Mouse (Mus musculus): ENCODE measurements around the gene 4931406P16Rik. TPM values are rescaled to one million over a fixed set of nuclear protein-coding genes. Genes with fewer than 3 reads are reported as not detected.

The 4931406P16Rik gene
- polyA plus RNA-seq, 1 experiment from 2014 or later = 45.7 TPM

- WGBS = 95% methylated on average over 7 of the region's 7 CpGs
- Histone ChIP-seq H3K27ac (ENCODE audit: low read depth, low read length) (no peak within 1 kb of the TSS), H3K36me3 (ENCODE audit: control insufficient read depth, insufficient read depth, low read length) (peaks cover 56% of the 10 kb centered on the region), H3K4me1 (ENCODE audit: control insufficient read depth, insufficient read depth, low read length) (no peaks in the 10 kb centered on the region), H3K27me3 (ENCODE audit: control insufficient read depth, insufficient read depth, low read length) (no peaks in the 10 kb centered on the region), H3K9me3 (ENCODE audit: control insufficient read depth, low read length) (no peaks in the 10 kb centered on the region), H3K9ac (ENCODE audit: low read depth, low read length) (no peak within 1 kb of the TSS), H3K4me2 (replicated peaks; ENCODE audit: low read depth, low read length) (no peak within 1 kb of the TSS), H3K4me3 (ENCODE audit: low read length) (no peak within 1 kb of the TSS)
- no peak for ATAC-seq (ENCODE audit: low FRiP score, low TSS enrichment)
Observed at GRCm38 (mm10) chr7:34250738-34251137, 62.6 kb downstream of the 4931406P16Rik start, which contains the start of gene Gm6096. Gm6096 (plus strand) TSS chr7:34251038.

GRCm38 (mm10) chr7:34246870-34247499 lies 66.4 kb downstream of the 4931406P16Rik start:
- Histone ChIP-seq H3K4me1 (ENCODE audit: control insufficient read depth, insufficient read depth, low read length) (no peaks in the 10 kb centered on the region), H3K36me3 (ENCODE audit: control insufficient read depth, insufficient read depth, low read length) (peaks cover 49% of the 10 kb centered on the region), H3K27ac (ENCODE audit: low read depth, low read length) (no peak overlapping the region), H3K9me3 (ENCODE audit: control insufficient read depth, low read length) (no peaks in the 10 kb centered on the region), H3K9ac (ENCODE audit: low read depth, low read length) (no peak overlapping the region), H3K27me3 (ENCODE audit: control insufficient read depth, insufficient read depth, low read length) (no peaks in the 10 kb centered on the region), H3K4me2 (replicated peaks; ENCODE audit: low read depth, low read length) (no peak overlapping the region), H3K4me3 (ENCODE audit: low read length) (no peak overlapping the region)
- no peak for ATAC-seq (ENCODE audit: low FRiP score, low TSS enrichment)
- 83% methylated on average over 3 of the region's 3 CpGs for WGBS

- no peaks in the 10 kb centered on the region for H3K4me1 ChIP-seq (ENCODE audit: control insufficient read depth, insufficient read depth, low read length)
- no peak for ATAC-seq (ENCODE audit: low FRiP score, low TSS enrichment)
- WGBS = 95% methylated on average over 11 of the region's 11 CpGs
- H3K9ac ChIP-seq (ENCODE audit: low read depth, low read length) = no peak overlapping the region
- H3K27me3 ChIP-seq (ENCODE audit: control insufficient read depth, insufficient read depth, low read length) = no peaks in the 10 kb centered on the region
- H3K4me2 ChIP-seq (replicated peaks; ENCODE audit: low read depth, low read length) = no peak overlapping the region
- H3K4me3 ChIP-seq (ENCODE audit: low read length) = no peak overlapping the region
- peaks cover 66% of the 10 kb centered on the region for H3K36me3 ChIP-seq (ENCODE audit: control insufficient read depth, insufficient read depth, low read length)
- H3K9me3 ChIP-seq (ENCODE audit: control insufficient read depth, low read length) = no peaks in the 10 kb centered on the region
- H3K27ac ChIP-seq (ENCODE audit: low read depth, low read length) = no peak overlapping the region
Observed at GRCm38 (mm10) chr7:34242176-34242575, 71.2 kb downstream of the 4931406P16Rik start.

GRCm38 (mm10) chr7:34238086-34238485 lies 75.3 kb downstream of the 4931406P16Rik start:
- WGBS = 89% methylated on average over 5 of the region's 5 CpGs
- Histone ChIP-seq H3K27me3 (ENCODE audit: control insufficient read depth, insufficient read depth, low read length) (no peaks in the 10 kb centered on the region), H3K9me3 (ENCODE audit: control insufficient read depth, low read length) (no peaks in the 10 kb centered on the region), H3K4me2 (replicated peaks; ENCODE audit: low read depth, low read length) (no peak overlapping the region), H3K27ac (ENCODE audit: low read depth, low read length) (no peak overlapping the region), H3K4me1 (ENCODE audit: control insufficient read depth, insufficient read depth, low read length) (peaks cover 6% of the 10 kb centered on the region; the same call in 1 of the 2 replicates), H3K36me3 (ENCODE audit: control insufficient read depth, insufficient read depth, low read length) (peaks cover 54% of the 10 kb centered on the region), H3K4me3 (ENCODE audit: low read length) (no peak overlapping the region), H3K9ac (ENCODE audit: low read depth, low read length) (no peak overlapping the region)
- ATAC-seq (ENCODE audit: low FRiP score, low TSS enrichment) = no peak

GRCm38 (mm10) chr7:34235602-34236001 lies 77.7 kb downstream of the 4931406P16Rik start:
- H3K36me3 ChIP-seq (ENCODE audit: control insufficient read depth, insufficient read depth, low read length) = peaks cover 41% of the 10 kb centered on the region
- H3K9ac ChIP-seq (ENCODE audit: low read depth, low read length) = no peak overlapping the region
- ATAC-seq (ENCODE audit: low FRiP score, low TSS enrichment) = no peak
- H3K4me1 ChIP-seq (ENCODE audit: control insufficient read depth, insufficient read depth, low read length) = peaks cover 6% of the 10 kb centered on the region; the same call in 1 of the 2 replicates
- no peak overlapping the region for H3K4me3 ChIP-seq (ENCODE audit: low read length)
- H3K27ac ChIP-seq (ENCODE audit: low read depth, low read length) = no peak overlapping the region
- H3K4me2 ChIP-seq (replicated peaks; ENCODE audit: low read depth, low read length) = no peak overlapping the region
- H3K9me3 ChIP-seq (ENCODE audit: control insufficient read depth, low read length) = no peaks in the 10 kb centered on the region
- WGBS = 79% methylated on average over 5 of the region's 5 CpGs
- H3K27me3 ChIP-seq (ENCODE audit: control insufficient read depth, insufficient read depth, low read length) = no peaks in the 10 kb centered on the region

GRCm38 (mm10) chr7:34234610-34235561 lies 78.5 kb downstream of the 4931406P16Rik start:
- Histone ChIP-seq H3K36me3 (ENCODE audit: control insufficient read depth, insufficient read depth, low read length) (peaks cover 33% of the 10 kb centered on the region), H3K4me3 (ENCODE audit: low read length) (peak overlapping the region; percentile 53), H3K9me3 (ENCODE audit: control insufficient read depth, low read length) (no peaks in the 10 kb centered on the region), H3K4me2 (replicated peaks; ENCODE audit: low read depth, low read length) (peak overlapping the region; percentile 72), H3K4me1 (ENCODE audit: control insufficient read depth, insufficient read depth, low read length) (peaks cover 6% of the 10 kb centered on the region; the same call in 1 of the 2 replicates), H3K27ac (ENCODE audit: low read depth, low read length) (peak overlapping the region; percentile 93), H3K9ac (ENCODE audit: low read depth, low read length) (peak overlapping the region; percentile 63), H3K27me3 (ENCODE audit: control insufficient read depth, insufficient read depth, low read length) (no peaks in the 10 kb centered on the region)
- WGBS = 1% methylated on average over 17 of the region's 17 CpGs
- ATAC-seq (ENCODE audit: low FRiP score, low TSS enrichment) = no peak

- Histone ChIP-seq H3K36me3 (ENCODE audit: control insufficient read depth, insufficient read depth, low read length) (peaks cover 26% of the 10 kb centered on the region; the same call in 1 of the 2 replicates), H3K9ac (ENCODE audit: low read depth, low read length) (peak overlapping the region; percentile 63), H3K4me2 (replicated peaks; ENCODE audit: low read depth, low read length) (peak overlapping the region; percentile 72), H3K9me3 (ENCODE audit: control insufficient read depth, low read length) (no peaks in the 10 kb centered on the region), H3K27me3 (ENCODE audit: control insufficient read depth, insufficient read depth, low read length) (no peaks in the 10 kb centered on the region), H3K4me1 (ENCODE audit: control insufficient read depth, insufficient read depth, low read length) (peaks cover 6% of the 10 kb centered on the region; the same call in 1 of the 2 replicates), H3K27ac (ENCODE audit: low read depth, low read length) (peak overlapping the region; percentile 93), H3K4me3 (ENCODE audit: low read length) (peak overlapping the region; percentile 53)
- under 1% methylated on average over 46 of the region's 46 CpGs for WGBS
- peak; percentile 95 for ATAC-seq (ENCODE audit: low FRiP score, low TSS enrichment)
Observed at GRCm38 (mm10) chr7:34233909-34234609, 79.3 kb downstream of the 4931406P16Rik start.

GRCm38 (mm10) chr7:34232785-34233725 lies 80.3 kb downstream of the 4931406P16Rik start:
- Histone ChIP-seq H3K4me2 (replicated peaks; ENCODE audit: low read depth, low read length) (peak overlapping the region; percentile 72), H3K27me3 (ENCODE audit: control insufficient read depth, insufficient read depth, low read length) (no peaks in the 10 kb centered on the region), H3K27ac (ENCODE audit: low read depth, low read length) (peak overlapping the region; percentile 93), H3K9me3 (ENCODE audit: control insufficient read depth, low read length) (no peaks in the 10 kb centered on the region), H3K36me3 (ENCODE audit: control insufficient read depth, insufficient read depth, low read length) (peaks cover 20% of the 10 kb centered on the region; the same call in 1 of the 2 replicates), H3K9ac (ENCODE audit: low read depth, low read length) (peak overlapping the region; percentile 63; the same call in 1 of the 2 replicates), H3K4me3 (ENCODE audit: low read length) (peak overlapping the region; percentile 53), H3K4me1 (ENCODE audit: control insufficient read depth, insufficient read depth, low read length) (peaks cover 9% of the 10 kb centered on the region; the same call in 1 of the 2 replicates)
- no peak for ATAC-seq (ENCODE audit: low FRiP score, low TSS enrichment)
- 50% methylated on average over 7 of the region's 7 CpGs for WGBS

Data from kidney, embryonic 14.5 days (tissue).